Mouse (Mus musculus) c-Kit-negative CD71-positive TER-119-positive erythroid progenitor cells, embryonic 14.5 days (primary cell): ENCODE results near the gene Txnip.
"Not testable (repeated sequence)": the region's sequence is repeated elsewhere in the genome, so short reads cannot be mapped to it uniquely, and the experiment has no call there.

Source experiments
- DNase-seq: peaks from one replicate; pipeline ENCODE4 v3.0.0-alpha.2; 2013; ENCODE audit warnings: low read depth, low spot score

The Txnip gene

DNA sequence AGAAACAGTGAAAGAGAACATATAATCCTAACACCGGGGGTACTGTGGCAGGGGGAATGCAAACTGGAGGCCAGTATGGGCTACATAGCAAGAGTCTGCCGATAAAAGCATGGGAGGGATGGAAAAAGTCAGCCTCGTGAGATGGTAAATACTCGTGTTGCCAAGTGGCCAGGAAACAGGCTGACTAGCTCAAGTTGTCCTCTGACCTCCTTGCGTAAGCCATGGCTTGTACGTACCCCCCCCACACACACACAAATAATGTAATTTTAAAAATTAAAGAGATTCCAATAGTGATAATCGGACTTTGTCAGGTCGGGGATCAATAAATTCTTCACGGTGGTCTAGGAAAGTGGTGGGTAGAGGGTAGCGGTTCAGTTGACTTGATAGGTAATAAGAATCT lies 35.6 kb downstream of the Txnip start:
- DNase-seq = no peak

DNA sequence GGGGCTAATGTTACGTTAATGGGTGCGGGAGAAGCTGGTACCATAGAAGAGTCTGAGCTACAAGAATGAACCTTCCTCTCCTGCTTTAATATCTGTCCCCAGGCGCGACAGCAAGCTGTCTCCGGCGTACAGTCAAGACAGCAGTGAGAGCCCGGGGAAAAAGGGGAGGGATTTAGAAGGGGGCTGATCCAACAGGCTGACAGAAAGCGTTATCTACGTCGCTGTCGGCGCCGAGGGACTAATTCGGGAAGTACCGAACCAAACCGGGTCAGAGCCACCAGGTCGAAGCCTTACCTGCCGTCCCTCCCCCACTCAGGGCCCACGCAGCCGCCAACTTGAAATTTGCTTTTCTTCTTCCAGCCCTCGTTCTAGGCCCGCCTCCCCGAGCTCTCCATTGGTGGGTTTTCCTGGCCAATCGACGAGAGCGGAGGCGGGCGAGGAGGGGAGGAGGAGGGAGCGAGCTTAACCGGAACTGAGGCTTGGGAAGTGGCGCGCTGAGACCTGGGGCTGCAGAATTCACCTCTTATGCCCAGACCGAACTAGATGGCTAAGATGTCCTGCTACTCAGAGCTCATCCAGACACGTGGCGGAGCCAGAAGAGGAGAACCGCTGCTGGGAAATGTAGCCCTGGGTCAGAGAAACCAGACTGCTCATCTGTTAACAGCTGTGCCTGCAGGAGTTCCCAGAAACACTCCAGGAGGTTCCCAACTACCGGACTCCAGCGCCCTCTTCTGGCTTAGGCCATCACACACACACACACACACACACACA lies 36.2 kb downstream of the Txnip start, which contains the start of gene Polr3gl:
TSS of gene Polr3gl (minus strand) at position 392 of the 771 bp plus-strand sequence.
- DNase-seq = peak; percentile 88

DNA sequence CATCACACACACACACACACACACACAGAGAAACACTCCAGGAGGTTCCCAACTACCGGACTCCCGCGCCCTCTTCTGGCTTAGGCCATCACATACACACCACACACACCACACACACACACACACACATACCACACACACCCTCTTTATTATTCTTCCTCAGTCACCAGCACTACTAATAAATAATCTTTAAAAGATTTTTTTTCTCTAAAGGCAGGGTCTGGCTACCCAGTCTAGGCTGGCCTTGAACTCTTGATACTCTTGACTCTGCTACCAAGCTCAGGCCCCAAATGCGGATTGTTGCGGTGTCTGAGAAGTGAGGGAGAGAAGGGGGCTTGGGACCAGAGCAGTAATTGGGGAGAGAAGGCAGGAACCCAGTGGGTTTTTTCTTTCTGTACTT lies 37.1 kb downstream of the Txnip start:
- no peak for DNase-seq

DNA sequence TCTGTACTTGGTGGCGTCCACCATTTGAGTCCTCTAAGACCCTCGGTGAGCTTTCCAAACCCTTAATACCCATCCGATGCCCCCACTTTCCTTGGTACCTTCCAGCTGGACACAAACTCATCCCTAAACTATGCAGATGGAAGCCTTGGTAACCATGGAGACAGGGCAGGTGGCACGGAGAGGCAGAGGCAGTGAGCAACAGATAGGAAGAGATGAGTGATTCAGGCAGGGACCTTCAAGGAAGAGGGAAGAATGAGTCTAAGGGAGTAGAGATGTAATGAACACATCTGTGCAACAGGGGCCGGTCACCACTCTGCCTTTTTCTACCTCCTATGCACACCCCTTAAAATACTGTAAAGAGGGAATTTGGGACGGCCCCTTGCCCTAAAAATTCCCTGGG lies 37.9 kb downstream of the Txnip start:
- no peak for DNase-seq

DNA sequence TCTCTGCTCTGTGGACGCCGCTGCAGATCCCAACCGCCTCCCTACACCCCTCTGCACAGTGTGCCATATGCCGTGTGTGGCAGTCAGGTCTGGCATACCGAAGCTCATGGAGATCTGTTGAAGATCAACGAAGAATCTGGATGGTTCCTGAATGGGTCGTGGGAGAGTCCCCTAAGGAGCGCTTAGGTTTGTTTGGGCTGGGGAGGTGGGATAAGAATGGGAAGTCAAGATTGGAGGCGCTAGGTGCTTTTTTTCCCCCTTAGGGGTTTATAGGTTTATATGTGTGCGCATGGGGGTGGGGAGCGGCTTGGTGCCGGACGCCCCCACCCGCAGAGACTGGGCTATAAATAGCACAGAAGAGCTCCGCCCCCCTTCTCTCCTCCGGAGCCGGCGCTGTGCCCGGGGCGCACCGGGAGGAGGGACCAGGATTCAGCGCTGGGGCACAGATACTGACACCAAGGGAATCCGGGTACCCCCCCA lies 38.5 kb downstream of the Txnip start, which contains the start of gene Ankrd34a:
TSS of gene Ankrd34a (plus strand) at position 409 of the 480 bp plus-strand sequence.
- DNase-seq = no peak

DNA sequence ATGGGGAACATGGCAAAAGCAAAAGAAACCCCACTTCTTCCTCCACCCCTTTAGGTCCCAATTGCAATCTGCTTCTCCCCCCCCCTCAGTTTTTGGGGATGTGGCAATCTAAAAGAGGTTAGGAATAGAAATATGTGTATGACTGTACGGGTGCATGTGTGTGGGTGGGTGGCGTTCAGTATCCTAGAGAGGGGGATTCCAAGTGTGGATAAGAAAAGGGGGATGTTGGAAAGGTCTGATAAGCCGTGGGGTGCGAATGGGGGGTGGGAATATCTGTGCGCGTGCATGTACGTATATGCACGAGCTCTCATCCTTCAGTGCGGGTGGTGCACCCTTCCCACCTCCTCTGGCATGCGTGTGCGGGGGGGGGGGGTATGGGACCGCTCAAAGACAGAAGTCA lies 39.1 kb downstream of the Txnip start:
- DNase-seq = no peak

DNA sequence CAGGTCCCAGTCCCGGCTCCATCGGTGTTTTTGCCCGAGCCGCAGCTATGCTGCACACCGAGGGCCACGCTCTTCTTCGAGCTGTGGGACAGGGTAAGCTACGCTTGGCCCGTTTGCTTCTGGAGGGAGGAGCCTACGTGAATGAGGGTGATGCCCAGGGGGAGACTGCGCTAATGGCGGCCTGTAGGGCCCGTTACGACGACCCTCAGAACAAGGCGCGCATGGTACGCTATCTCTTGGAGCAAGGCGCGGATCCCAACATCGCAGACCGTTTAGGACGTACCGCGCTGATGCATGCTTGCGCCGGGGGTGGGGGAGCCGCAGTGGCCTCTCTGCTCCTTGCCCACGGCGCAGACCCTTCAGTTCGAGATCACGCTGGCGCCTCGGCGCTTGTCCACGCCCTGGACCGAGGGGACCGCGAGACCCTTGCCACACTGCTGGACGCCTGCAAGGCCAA lies 39.7 kb downstream of the Txnip start:
- no peak for DNase-seq

DNA sequence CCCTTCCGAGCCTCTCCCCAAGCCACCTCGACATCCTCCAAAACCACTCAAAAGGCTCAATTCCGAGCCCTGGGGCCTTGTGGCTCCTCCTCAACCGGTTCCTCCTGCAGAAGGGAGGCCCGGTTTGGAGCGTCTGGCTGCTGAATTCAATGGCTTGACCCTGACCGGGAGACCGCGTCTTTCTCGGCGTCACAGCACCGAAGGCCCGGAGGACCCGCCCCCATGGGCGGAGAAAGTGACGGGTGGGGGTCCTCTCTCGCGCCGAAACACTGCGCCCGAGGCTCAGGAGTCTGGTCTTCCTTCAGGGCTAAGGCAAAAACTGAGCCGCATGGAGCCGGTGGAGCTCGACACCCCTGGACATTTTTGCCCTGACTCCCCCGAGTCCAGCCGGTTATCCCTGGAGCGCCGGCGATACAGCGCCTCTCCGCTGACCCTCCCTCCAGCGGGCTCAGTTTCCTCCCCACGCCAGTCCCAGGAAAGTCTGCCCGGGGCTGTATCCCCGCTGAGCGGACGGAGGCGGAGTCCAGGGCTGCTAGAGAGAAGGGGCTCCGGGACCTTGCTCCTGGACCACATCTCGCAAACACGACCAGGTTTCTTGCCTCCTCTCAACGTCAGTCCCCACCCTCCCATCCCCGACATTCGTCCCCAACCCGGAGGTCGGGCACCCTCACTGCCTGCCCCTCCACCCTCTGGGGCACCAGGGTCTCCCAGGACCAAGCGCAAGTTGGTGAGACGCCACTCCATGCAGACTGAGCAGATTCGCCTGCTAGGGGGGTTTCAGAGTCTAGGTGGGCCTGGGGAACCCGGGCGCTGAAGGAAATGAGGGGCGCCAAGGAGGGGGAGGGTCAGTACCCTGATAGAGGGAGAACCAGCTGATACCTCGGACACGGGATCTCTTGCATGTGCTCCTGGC lies 40.7 kb downstream of the Txnip start:
- no peak for DNase-seq

DNA sequence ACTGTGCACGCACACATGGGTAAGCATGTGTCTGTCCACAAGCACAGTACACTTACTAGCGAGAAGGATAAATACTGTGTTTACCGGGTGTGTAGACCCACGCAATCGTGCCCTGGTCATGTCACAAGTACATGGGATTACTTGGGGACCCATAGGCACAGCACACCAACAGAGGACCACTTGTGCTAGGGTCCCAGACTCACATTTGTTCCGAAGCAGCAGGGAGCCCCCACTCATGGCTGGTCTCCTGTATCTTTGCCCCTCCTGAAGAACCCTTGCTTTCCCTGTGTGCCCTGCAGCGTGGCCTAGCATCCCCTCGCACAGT lies 41.3 kb downstream of the Txnip start:
- DNase-seq = no peak

DNA sequence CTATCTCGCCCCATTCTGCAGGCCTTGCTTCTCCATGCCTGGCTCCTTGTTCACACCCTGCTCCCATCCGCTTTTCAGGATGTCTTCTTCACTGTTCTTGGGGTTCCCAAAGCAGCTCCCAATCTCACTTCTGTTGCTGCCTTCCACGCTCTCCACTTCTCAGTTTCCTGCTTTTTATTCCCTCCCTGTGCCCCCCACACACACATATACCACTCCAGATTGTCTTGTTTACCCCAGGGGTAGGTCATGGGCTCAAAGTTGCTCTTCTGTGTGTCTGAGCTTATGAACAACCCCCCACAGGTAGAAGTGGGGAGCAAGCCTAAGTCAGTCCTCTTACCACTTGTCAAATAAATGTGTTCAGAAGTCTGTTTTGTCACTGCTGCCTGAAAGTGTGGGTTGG lies 41.7 kb downstream of the Txnip start:
- DNase-seq = no peak

DNA sequence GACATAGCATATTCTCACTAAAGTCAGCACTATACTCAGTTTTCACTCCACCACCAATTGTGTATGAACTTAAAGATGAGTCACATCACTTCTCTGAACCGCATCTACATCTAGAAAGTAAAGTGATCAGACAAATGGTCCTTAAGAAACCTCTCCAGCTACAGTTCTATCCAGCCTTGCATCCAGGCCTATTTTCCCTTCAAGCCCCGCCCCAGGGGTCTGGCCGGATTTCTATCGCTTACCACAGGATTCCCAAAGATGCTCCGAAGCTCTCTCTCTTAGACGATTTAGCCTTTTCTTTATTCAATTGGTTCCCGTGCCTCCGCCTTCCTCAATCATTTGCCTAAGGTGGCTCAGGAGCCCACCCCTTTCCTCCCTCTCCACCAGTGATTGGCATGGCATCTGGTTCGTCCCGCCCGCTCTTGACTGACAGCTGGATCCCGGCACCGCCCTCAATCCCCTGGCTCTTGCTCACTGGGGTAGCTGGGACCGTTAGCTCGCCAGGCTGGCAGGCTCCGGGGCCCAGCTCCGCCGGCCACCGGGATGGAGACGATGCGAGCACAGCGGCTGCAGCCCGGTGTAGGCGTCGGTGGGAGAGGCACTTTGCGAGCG lies 43.0 kb downstream of the Txnip start, which contains the start of gene Lix1l:
TSS of gene Lix1l (plus strand) at position 511 of the 612 bp plus-strand sequence.
- no peak for DNase-seq

DNA sequence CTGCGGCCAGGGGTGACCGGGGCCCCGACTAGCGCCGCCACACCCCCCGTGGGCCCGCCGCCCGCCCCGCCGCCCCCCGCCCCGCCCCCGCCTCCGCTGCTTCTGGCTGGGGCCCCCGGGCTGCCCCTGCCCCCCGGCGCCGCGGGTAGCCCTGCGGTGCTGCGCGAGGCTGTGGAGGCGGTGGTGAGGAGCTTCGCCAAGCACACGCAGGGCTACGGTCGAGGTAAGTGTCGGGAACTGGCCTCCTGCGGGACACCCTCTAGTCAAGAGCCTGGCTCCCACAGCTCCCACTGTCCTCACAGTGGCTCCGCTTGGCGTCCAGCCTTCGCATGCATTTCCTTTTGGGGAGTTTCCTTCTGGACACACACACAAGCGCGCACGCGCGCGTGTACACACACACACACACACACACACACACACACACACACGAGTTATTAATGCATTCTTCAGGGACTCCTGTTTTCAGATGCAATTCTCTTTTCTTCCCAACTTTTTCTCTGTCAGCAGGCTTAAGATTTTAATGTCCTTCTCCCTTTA lies 43.6 kb downstream of the Txnip start:
- DNase-seq = no peak

DNA sequence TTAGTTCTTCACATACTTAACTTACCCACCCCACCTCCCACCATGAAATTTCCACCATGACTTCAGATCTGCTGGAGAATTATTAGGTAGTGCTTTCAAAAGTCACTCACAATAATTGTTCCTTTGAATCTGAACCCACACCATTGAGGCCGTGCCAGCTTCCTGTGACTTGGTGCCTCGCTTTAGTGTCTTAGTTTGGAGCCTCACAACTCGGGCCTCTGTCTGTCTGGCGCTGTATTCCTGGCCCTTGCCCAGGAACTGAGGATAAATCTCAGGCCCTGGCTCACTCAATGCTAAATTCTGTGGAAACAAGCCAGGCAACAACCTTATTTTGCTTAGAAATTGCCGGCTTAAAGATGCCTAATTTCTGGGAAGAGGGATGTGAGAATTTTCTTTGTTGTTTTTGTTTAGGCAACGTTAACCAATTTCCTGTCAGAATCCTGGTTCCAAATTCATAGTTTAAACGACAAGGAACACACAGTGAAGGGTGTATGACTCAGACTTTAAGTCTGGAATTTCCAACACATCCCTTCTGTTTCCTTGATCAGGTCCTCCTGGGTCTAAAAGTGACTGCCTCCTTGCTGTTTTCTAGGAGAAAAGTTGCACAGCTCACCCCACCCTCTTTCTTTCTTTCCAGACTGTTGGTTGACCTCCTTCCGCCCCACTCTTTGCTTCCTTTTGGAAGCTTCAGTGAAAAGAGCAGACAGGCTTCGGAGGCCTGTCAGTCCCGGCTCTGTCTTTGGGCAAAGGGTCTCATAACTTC lies 44.4 kb downstream of the Txnip start:
- DNase-seq = no peak

DNA sequence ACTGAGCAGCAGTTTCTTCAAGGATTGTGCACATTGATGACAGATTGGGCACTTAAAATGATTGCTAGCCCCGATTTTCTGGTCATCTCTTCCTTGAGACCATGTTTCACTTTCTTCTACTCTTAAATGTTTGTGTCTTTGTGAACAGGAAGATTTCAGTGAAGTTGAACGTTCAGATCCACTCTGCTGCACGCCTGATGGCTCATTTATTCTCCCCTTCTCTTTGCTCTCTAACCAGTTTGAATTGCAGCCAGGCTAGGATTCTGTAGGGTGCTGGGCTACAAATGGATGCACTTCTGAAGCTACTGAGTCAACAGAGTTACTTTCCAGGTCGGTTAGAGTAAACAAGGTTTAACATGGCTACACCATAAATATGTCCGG lies 44.9 kb downstream of the Txnip start:
- DNase-seq = no peak

DNA sequence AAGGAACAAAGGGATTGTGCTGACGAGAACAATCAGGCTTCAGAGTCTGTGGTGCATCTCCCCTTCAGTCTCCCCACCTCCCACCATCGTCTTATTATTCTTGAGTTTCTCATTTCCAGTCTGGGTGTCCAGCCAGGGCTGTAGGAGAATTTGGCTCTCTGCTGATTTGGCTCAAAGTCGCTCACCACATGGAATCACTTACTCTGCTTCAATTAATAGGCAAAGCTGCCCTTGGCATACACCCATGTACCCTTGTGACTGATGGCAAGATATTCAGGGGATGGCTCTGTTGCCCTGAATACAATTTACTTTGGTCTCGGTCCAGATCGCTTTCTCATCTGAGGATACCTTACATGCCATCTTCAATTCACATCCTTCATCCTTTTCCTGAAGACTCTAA lies 45.6 kb downstream of the Txnip start:
- DNase-seq = no peak

DNA sequence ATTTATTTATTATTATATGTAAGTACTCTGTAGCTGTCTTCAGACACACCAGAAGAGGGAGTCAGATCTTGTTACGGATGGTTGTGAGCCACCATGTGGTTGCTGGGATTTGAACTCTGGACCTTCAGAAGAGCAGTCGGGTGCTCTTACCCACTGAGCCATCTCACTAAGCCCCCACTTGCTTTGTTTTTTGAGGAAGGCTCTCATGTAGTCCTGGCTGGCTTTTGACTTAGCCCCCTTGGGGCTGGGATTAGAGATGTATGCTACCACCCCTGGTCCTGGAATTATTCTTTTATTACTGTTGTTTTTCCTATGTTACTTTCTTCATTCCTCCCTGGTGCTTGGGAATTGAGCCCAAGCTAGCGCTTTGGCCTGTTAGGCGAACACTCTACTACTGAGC lies 48.2 kb downstream of the Txnip start:
- DNase-seq = not testable (repeated sequence)

DNA sequence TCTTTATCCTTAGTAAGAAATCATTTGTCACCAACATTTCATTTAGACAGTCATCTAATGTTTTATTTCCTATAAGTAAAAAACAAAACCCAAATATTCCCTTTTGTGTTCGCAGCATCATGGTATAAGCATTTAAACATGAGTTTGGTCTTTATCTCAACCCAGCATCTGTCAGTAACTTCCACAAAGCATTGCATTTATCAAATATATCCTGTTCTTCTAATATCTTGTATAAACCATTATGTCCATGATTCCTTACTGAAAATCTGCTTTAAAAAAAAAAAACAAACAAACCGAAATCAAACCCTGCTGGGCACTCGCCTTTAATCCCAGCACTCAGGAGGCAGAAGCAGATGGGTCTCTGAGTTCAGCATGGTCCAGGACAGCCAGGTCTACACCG lies 48.9 kb downstream of the Txnip start:
- DNase-seq = no peak
